In the genomic region with DNA sequence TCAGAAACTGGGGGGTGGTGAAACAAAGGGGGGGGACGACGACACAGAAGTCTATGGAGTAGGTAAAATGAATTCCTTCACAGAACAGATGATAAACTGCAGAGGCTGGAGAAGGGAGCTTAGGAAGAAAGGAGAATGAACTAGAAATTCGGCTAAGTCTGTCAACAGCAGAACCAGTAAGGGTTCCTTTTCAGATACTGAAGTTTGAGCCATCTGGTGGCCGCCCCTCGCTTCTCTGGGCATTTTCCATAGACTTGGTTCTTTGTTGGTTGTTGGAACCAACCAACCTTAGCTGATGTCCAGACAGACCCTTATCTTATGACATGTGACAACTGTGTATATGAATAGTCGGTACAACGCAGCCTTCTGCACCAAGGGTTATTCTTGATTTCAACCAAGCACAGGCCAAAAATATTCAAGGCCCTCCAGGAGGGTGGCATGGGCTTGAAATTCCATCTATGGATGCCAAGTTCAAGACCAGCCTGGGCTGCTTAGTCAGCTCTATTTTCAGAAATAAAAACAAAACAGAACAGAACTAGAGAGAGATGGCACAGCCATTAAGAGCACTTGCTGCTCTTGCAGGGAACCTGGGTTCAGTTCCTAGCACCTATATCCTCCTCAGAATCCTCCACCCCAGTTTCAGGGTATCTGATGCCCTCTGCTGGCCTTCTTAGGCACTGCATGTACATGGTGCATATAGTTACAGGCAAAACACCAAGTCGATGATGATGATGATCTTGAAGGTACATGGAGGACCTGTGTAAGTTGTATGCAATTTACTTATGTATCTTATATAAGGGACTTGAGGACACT, we compare ENCODE assay signal across 8 mouse cellular contexts. TPM values are rescaled to one million over a fixed set of nuclear protein-coding genes. Genes with fewer than 3 reads are reported as not detected.
DNase-seq lines count a peak whose midpoint lies in the region; ATAC-seq lines count a peak whose summit lies in the region.

No protein-coding gene starts in this region.

- peak overlapping the region; percentile 98; the same call in 1 of the 2 replicates for H3K27ac ChIP-seq in hindbrain, embryonic 14.5 days
- peak overlapping the region; percentile 98 for H3K27ac ChIP-seq in stomach, embryonic 15.5 days

- H3K36me3 ChIP-seq in hindbrain, embryonic 14.5 days (replicated peaks; ENCODE audit: control insufficient read depth, insufficient read depth), result peaks cover 41% of the 10 kb centered on the region
- H3K36me3 ChIP-seq in stomach, embryonic 15.5 days, result 0 out of 2 replicates have a peak, but pooled peaks cover 2% of the 10 kb centered on the region

- H3K27me3 ChIP-seq in hindbrain, embryonic 14.5 days (ENCODE audit: control insufficient read depth, insufficient read depth, low read length), result no peaks in the 10 kb centered on the region
- no peaks in the 10 kb centered on the region for H3K27me3 ChIP-seq in stomach, embryonic 15.5 days (replicated peaks)

- peak overlapping the region; percentile 99 for H3K4me2 ChIP-seq in hindbrain, embryonic 14.5 days (replicated peaks)
- peak overlapping the region; percentile 93 for H3K4me2 ChIP-seq in stomach, embryonic 15.5 days

- no peaks in the 10 kb centered on the region for H3K9me3 ChIP-seq in hindbrain, embryonic 14.5 days (ENCODE audit: control insufficient read depth, low read length)
- H3K9me3 ChIP-seq in stomach, embryonic 15.5 days, result no peaks in the 10 kb centered on the region

- WGBS in hindbrain, embryonic 14.5 days, result 92% methylated on average over 8 of the region's 8 CpGs
- WGBS in stomach, embryonic 15.5 days, result 64% methylated on average over 8 of the region's 8 CpGs

- H3K4me3 ChIP-seq in hindbrain, embryonic 14.5 days (replicated peaks; ENCODE audit: low read length), result peak overlapping the region; percentile 75
- peak overlapping the region; percentile 57 for H3K4me3 ChIP-seq in stomach, embryonic 15.5 days (replicated peaks)

- H3K4me1 ChIP-seq in hindbrain, embryonic 14.5 days (replicated peaks; ENCODE audit: control insufficient read depth, insufficient read depth, low read length), result peaks cover 58% of the 10 kb centered on the region
- H3K4me1 ChIP-seq in stomach, embryonic 15.5 days, result peaks cover 37% of the 10 kb centered on the region

- no peak for ATAC-seq in hindbrain, embryonic 14.5 days (ENCODE audit: low FRiP score)
- no peak for ATAC-seq in stomach, embryonic 15.5 days (ENCODE audit: insufficient read depth, low FRiP score, low read depth)
- ATAC-seq in granulocyte monocyte progenitor cell, adult 5-6 weeks (replicated peaks; ENCODE audit: poor library complexity, severe bottlenecking), result no peak

- peak overlapping the region; percentile 95 for H3K9ac ChIP-seq in hindbrain, embryonic 14.5 days
- no peak overlapping the region for H3K9ac ChIP-seq in stomach, embryonic 15.5 days

- DNase-seq in spleen, adult 12 weeks (ENCODE audit: low spot score), result peak; percentile 29
- no peak for DNase-seq in spleen, postnatal 36 days (ENCODE audit: low spot score in 2 of 2)
- peak; percentile 18 for DNase-seq in embryo, embryonic 11 days
- DNase-seq in hindbrain, embryonic 14.5 days (ENCODE audit: low spot score), result no peak
- peak; percentile 54 for DNase-seq in lung, postnatal 10 days
- DNase-seq in right cerebral cortex, adult 2 months (ENCODE audit: low spot score in 2 of 2), result no peak

RNA-seq across cellular contexts. Expression of gene Ppp1r18, which starts 5.7 kb away (rescaled TPM):
- polyA plus RNA-seq in hindbrain, embryonic 14.5 days (2014; fragmentation: Nextera tagmentation; extraction: Ambion mirVana), result 18.8 and 20.7 TPM in 2 replicates
- 17.0 and 18.6 TPM in 2 replicates for polyA plus RNA-seq in stomach, embryonic 15.5 days (2015; fragmentation: Nextera tagmentation; extraction: Ambion mirVana)
- total RNA-seq in granulocyte monocyte progenitor cell, adult 5-6 weeks (2014; fragmentation: Nextera tagmentation), result 56.9 and 60.9 TPM in 2 replicates
- total RNA-seq in granulocyte monocyte progenitor cell, adult 5-6 weeks (2017), result 15.0 and 17.4 TPM in 2 replicates

RNA-seq across cellular contexts. Expression of gene Dhx16, which starts 8.5 kb away (rescaled TPM):
- polyA plus RNA-seq in hindbrain, embryonic 14.5 days (2014; fragmentation: Nextera tagmentation; extraction: Ambion mirVana), result 25.8 and 29.0 TPM in 2 replicates
- polyA plus RNA-seq in stomach, embryonic 15.5 days (2015; fragmentation: Nextera tagmentation; extraction: Ambion mirVana), result 37.8 and 41.4 TPM in 2 replicates
- 79.2 and 111 TPM in 2 replicates for total RNA-seq in granulocyte monocyte progenitor cell, adult 5-6 weeks (2014; fragmentation: Nextera tagmentation)
- 44.3 and 57.8 TPM in 2 replicates for total RNA-seq in granulocyte monocyte progenitor cell, adult 5-6 weeks (2017)

RNA-seq across cellular contexts. Expression of gene Nrm, which starts 10.0 kb away (rescaled TPM):
- 18.2 and 20.3 TPM in 2 replicates for polyA plus RNA-seq in hindbrain, embryonic 14.5 days (2014; fragmentation: Nextera tagmentation; extraction: Ambion mirVana)
- 54.0 and 54.7 TPM in 2 replicates for polyA plus RNA-seq in stomach, embryonic 15.5 days (2015; fragmentation: Nextera tagmentation; extraction: Ambion mirVana)
- total RNA-seq in granulocyte monocyte progenitor cell, adult 5-6 weeks (2014; fragmentation: Nextera tagmentation), result 66.8 and 88.9 TPM in 2 replicates
- total RNA-seq in granulocyte monocyte progenitor cell, adult 5-6 weeks (2017), result 41.5 and 46.0 TPM in 2 replicates

RNA-seq across cellular contexts. Expression of gene 2310061I04Rik, which starts 26.1 kb away (rescaled TPM):
- 55.3 and 57.5 TPM in 2 replicates for polyA plus RNA-seq in hindbrain, embryonic 14.5 days (2014; fragmentation: Nextera tagmentation; extraction: Ambion mirVana)
- 21.7 and 23.9 TPM in 2 replicates for polyA plus RNA-seq in stomach, embryonic 15.5 days (2015; fragmentation: Nextera tagmentation; extraction: Ambion mirVana)
- total RNA-seq in granulocyte monocyte progenitor cell, adult 5-6 weeks (2014; fragmentation: Nextera tagmentation), result 97.8 and 112 TPM in 2 replicates
- 6.2 and 8.4 TPM in 2 replicates for total RNA-seq in granulocyte monocyte progenitor cell, adult 5-6 weeks (2017)

RNA-seq across cellular contexts. Expression of gene Mdc1, which starts 29.8 kb away (rescaled TPM):
- 9.2 and 10.7 TPM in 2 replicates for polyA plus RNA-seq in hindbrain, embryonic 14.5 days (2014; fragmentation: Nextera tagmentation; extraction: Ambion mirVana)
- polyA plus RNA-seq in stomach, embryonic 15.5 days (2015; fragmentation: Nextera tagmentation; extraction: Ambion mirVana), result 15.2 and 19.7 TPM in 2 replicates
- total RNA-seq in granulocyte monocyte progenitor cell, adult 5-6 weeks (2014; fragmentation: Nextera tagmentation), result 103 and 159 TPM in 2 replicates
- 23.7 and 28.6 TPM in 2 replicates for total RNA-seq in granulocyte monocyte progenitor cell, adult 5-6 weeks (2017)

Comparison
In these comparisons a context has a peak if more than half of its experiments do, and no peak if none do; other contexts are left out.
1. DNase-seq: peak in spleen, adult 12 weeks (single experiment), embryo, embryonic 11 days (single experiment) and lung, postnatal 10 days (single experiment); none in spleen, postnatal 36 days (0 of 2), hindbrain, embryonic 14.5 days (single experiment) and right cerebral cortex, adult 2 months (0 of 2).